Mouse (Mus musculus) heart, embryonic 15.5 days (tissue): ENCODE results near the gene Ntn3. TPM values are rescaled to one million over a fixed set of nuclear protein-coding genes. Genes with fewer than 3 reads are reported as not detected.
A peak's percentile ranks its signal among the peaks of the same experiment; 100 is the strongest.

Source experiments
- ATAC-seq: fragments of 200-750 bp; cut with Nextera tagmentation; replicated peaks from 2 replicates; pipeline ENCODE4 v1.8.0; 2017; ENCODE audit warnings: low read depth, moderate TSS enrichment; ENCODE audit not compliant: insufficient number of reproducible peaks, insufficient read depth, low FRiP score
- H3K27ac ChIP-seq: fragments of 300-500 bp; sonication (generic); 2 replicates; pipeline ENCODE4 v1.5.1; 2015; ENCODE audit warnings: mild to moderate bottlenecking, inconsistent platforms
- H3K27me3 ChIP-seq: fragments of 300-500 bp; sonication (generic); 2 replicates; pipeline ENCODE4 v1.6.1; 2015; ENCODE audit warnings: inconsistent platforms
- H3K36me3 ChIP-seq: fragments of 300-500 bp; sonication (generic); 2 replicates; pipeline ENCODE4 v1.6.1; 2015; ENCODE audit warnings: mild to moderate bottlenecking, inconsistent platforms
- H3K4me1 ChIP-seq: fragments of 300-500 bp; sonication (generic); replicated peaks from 2 replicates; pipeline ENCODE4 v1.6.1; 2015; ENCODE audit warnings: inconsistent platforms
- H3K4me2 ChIP-seq: fragments of 300-500 bp; sonication (generic); 2 replicates; pipeline ENCODE4 v1.6.1; 2015; ENCODE audit warnings: inconsistent platforms, mild to moderate bottlenecking, moderate library complexity
- H3K4me3 ChIP-seq: fragments of 300-500 bp; sonication (generic); 2 replicates; pipeline ENCODE4 v1.5.1; 2015; ENCODE audit warnings: mild to moderate bottlenecking, inconsistent platforms
- H3K9ac ChIP-seq: fragments of 300-500 bp; sonication (generic); 2 replicates; pipeline ENCODE4 v1.6.1; 2015; ENCODE audit warnings: mild to moderate bottlenecking, inconsistent platforms
- H3K9me3 ChIP-seq: fragments of 300-500 bp; sonication (generic); replicated peaks from 2 replicates; pipeline ENCODE4 v1.6.1; 2016; ENCODE audit warnings: inconsistent platforms
- WGBS: fragments of 180-500 bp; shearing (Covaris S2); methylation state at CpG from one replicate; pipeline ENCODE4 v1.1.7; 2015; ENCODE audit warnings: mixed read lengths; 5-methylcytosine and 5-hydroxymethylcytosine counted together
- polyA plus RNA-seq: library from polyadenylated mRNA; unstranded; fragments of >200 nt; fragmentation: Nextera tagmentation; extraction: Ambion mirVana; gene quantifications from 2 replicates; pipeline ENCODE4 v1.2.1, GENCODE M21; 2015

The Ntn3 gene
- polyA plus RNA-seq, 1 experiment from 2014 or later, result 1.9 TPM

GRCm38 (mm10) chr17:24226721-24227120, 17.4 kb upstream of the Ntn3 start:
- no peak for ATAC-seq
- H3K36me3 ChIP-seq, result peaks cover 81% of the 10 kb centered on the region
- H3K4me3 ChIP-seq, result no peak overlapping the region
- H3K27me3 ChIP-seq, result no peaks in the 10 kb centered on the region
- WGBS, result 92% methylated on average over 8 of the region's 8 CpGs
- no peak overlapping the region for H3K4me2 ChIP-seq
- H3K9me3 ChIP-seq, result no peaks in the 10 kb centered on the region
- H3K9ac ChIP-seq, result no peak overlapping the region
- H3K4me1 ChIP-seq, result no peaks in the 10 kb centered on the region
- no peak overlapping the region for H3K27ac ChIP-seq

- 85% methylated on average over 5 of the region's 5 CpGs for WGBS
- H3K9me3 ChIP-seq, result no peaks in the 10 kb centered on the region
- H3K36me3 ChIP-seq, result peaks cover 75% of the 10 kb centered on the region
- no peak for ATAC-seq
- no peak overlapping the region for H3K9ac ChIP-seq
- no peak overlapping the region for H3K27ac ChIP-seq
- H3K4me3 ChIP-seq, result no peak overlapping the region
- peaks cover 4% of the 10 kb centered on the region for H3K4me1 ChIP-seq
- H3K4me2 ChIP-seq, result no peak overlapping the region
- no peaks in the 10 kb centered on the region for H3K27me3 ChIP-seq
Measured at GRCm38 (mm10) chr17:24225851-24226250, 16.5 kb upstream of the Ntn3 start.

- H3K4me3 ChIP-seq, result no peak overlapping the region
- H3K36me3 ChIP-seq, result peaks cover 64% of the 10 kb centered on the region
- H3K4me1 ChIP-seq, result peaks cover 10% of the 10 kb centered on the region
- ATAC-seq, result no peak
- H3K4me2 ChIP-seq, result no peak overlapping the region
- no peaks in the 10 kb centered on the region for H3K9me3 ChIP-seq
- H3K9ac ChIP-seq, result no peak overlapping the region
- H3K27ac ChIP-seq, result no peak overlapping the region
- no peaks in the 10 kb centered on the region for H3K27me3 ChIP-seq
- 86% methylated on average over 10 of the region's 10 CpGs for WGBS
Measured at GRCm38 (mm10) chr17:24224741-24225140, 15.4 kb upstream of the Ntn3 start.

DNA sequence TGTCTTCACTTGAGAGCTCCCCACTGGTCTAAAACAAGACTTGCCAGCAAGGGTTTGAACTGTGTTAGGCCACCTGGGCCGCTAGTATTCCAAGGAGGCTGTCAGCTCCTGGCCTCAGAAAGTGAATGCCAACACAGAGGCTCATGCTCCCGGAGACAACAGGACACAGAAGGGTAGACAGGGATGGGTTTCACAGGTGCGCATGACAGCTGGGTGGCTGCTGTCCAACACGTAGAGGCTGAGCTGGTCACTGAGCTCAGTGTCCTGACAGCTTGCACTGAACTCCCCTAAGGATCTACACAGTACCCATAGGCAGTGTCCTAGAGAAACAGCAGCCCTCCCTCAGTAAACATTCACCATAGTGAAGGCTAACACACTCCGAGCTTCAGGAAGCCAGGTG, 14.2 kb upstream of the Ntn3 start:
- H3K27ac ChIP-seq, result no peak overlapping the region
- peaks cover 15% of the 10 kb centered on the region for H3K4me1 ChIP-seq
- no peak for ATAC-seq
- H3K27me3 ChIP-seq, result no peaks in the 10 kb centered on the region
- H3K9me3 ChIP-seq, result no peaks in the 10 kb centered on the region
- H3K9ac ChIP-seq, result no peak overlapping the region
- 78% methylated on average over 5 of the region's 5 CpGs for WGBS
- no peak overlapping the region for H3K4me2 ChIP-seq
- H3K4me3 ChIP-seq, result no peak overlapping the region
- H3K36me3 ChIP-seq, result peaks cover 54% of the 10 kb centered on the region

DNA sequence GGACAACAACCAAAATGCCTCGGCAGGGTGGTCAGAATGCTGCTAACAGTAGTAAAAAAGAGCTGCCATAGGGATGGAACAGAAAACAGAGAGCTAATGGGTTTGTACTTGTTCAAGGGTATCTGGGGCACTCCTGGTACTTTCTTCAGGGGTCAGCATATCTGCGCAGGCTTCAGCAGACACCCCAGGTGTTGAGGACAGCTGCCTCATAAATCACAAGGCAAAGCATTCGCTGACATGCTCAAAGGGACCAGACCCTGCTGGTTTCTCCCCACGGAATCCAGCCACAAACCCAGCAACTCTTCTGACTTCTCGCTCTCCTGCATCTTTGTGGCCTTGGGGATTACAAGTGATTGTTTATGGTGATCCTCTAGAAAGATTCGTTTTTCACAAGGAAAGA, 13.3 kb upstream of the Ntn3 start:
- no peak overlapping the region for H3K9ac ChIP-seq
- no peak for ATAC-seq
- no peak overlapping the region for H3K4me2 ChIP-seq
- H3K27ac ChIP-seq, result no peak overlapping the region
- H3K4me3 ChIP-seq, result no peak overlapping the region
- WGBS, result 74% methylated on average over 6 of the region's 6 CpGs
- no peaks in the 10 kb centered on the region for H3K9me3 ChIP-seq
- peaks cover 15% of the 10 kb centered on the region for H3K4me1 ChIP-seq
- H3K27me3 ChIP-seq, result no peaks in the 10 kb centered on the region
- peaks cover 47% of the 10 kb centered on the region for H3K36me3 ChIP-seq

- H3K4me3 ChIP-seq, result peak within 1 kb of the TSS; percentile 73
- peaks cover 15% of the 10 kb centered on the region for H3K4me1 ChIP-seq
- H3K9ac ChIP-seq, result peak within 1 kb of the TSS; percentile 70
- peak; percentile 90 for ATAC-seq
- H3K4me2 ChIP-seq, result peak within 1 kb of the TSS; percentile 82
- 2% methylated on average over 41 of the region's 41 CpGs for WGBS
- peaks cover 37% of the 10 kb centered on the region for H3K36me3 ChIP-seq
- no peaks in the 10 kb centered on the region for H3K27me3 ChIP-seq
- no peaks in the 10 kb centered on the region for H3K9me3 ChIP-seq
- peak within 1 kb of the TSS; percentile 49 for H3K27ac ChIP-seq
Measured at GRCm38 (mm10) chr17:24220435-24221411, 11.4 kb upstream of the Ntn3 start, which contains the start of gene Tedc2. TSS of gene Tedc2 (minus strand) at chr17:24220851.

GRCm38 (mm10) chr17:24216836-24217235, 7.5 kb upstream of the Ntn3 start:
- H3K9ac ChIP-seq, result no peak overlapping the region
- H3K4me3 ChIP-seq, result no peak overlapping the region
- H3K36me3 ChIP-seq, result peaks cover 14% of the 10 kb centered on the region
- 79% methylated on average over 4 of the region's 4 CpGs for WGBS
- H3K27me3 ChIP-seq, result peaks cover 8% of the 10 kb centered on the region; the same call in 1 of the 2 replicates
- no peak for ATAC-seq
- H3K4me2 ChIP-seq, result no peak overlapping the region
- no peaks in the 10 kb centered on the region for H3K9me3 ChIP-seq
- no peak overlapping the region for H3K27ac ChIP-seq
- H3K4me1 ChIP-seq, result peaks cover 20% of the 10 kb centered on the region

DNA sequence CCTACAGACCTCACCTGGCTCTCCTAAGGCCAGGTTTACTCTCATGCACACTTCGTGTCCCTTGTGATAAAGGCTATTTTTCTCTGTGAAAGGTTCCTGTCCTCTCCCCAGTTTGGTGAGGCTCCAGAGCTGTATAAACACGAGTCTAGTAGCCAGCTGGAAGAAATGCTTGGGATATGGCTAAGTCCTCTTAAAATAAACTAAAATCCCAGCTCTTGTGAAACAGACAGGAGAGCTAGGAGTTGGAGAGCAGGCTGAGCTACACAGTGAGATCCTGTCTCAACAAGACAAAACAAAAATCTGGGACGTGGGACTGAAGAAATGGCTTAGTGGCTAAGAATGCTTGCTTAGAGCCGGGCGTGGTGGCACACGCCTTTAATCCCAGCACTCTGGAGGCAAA, 3.9 kb upstream of the Ntn3 start:
- Histone ChIP-seq H3K27me3 (peaks cover 29% of the 10 kb centered on the region), H3K4me1 (peaks cover 32% of the 10 kb centered on the region), H3K9me3 (no peaks in the 10 kb centered on the region), H3K4me2 (no peak overlapping the region), H3K9ac (no peak overlapping the region), H3K4me3 (no peak overlapping the region), H3K27ac (no peak overlapping the region), H3K36me3 (peaks cover 14% of the 10 kb centered on the region)
- 77% methylated on average over 6 of the region's 6 CpGs for WGBS
- ATAC-seq, result no peak

DNA sequence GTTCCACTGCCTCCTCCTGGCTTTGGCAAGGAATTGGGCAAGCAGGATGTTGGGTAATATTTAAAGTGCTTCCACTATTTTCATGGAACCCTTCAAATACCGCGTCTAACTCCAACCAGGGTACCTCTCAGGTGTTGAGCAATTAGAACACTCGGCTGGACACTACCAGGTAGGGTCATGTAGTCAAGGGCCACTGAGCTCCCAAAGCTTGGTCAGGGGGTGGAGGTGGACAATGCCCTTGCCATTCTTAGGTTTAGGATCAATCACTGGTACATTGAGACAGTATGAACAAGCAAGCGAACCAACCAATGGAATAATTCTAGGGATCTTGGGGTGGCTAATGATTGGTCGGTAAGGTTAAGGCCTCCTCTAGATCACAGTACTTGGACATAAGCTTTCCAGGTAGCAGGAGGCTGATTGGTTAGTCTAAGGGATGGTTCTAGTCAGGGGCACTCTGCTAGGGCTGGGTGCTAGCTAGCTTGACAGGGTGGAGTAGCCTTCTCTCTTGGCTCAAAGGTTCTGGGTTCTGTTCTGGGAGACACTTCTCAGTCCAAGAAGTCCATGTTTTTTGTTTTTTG, 3.2 kb upstream of the Ntn3 start:
- peaks cover 38% of the 10 kb centered on the region for H3K4me1 ChIP-seq
- H3K27ac ChIP-seq, result no peak overlapping the region
- no peaks in the 10 kb centered on the region for H3K9me3 ChIP-seq
- peak overlapping the region; percentile 90 for H3K4me2 ChIP-seq
- H3K36me3 ChIP-seq, result peaks cover 12% of the 10 kb centered on the region
- no peak overlapping the region for H3K9ac ChIP-seq
- peak overlapping the region; percentile 50 for H3K4me3 ChIP-seq
- peaks cover 35% of the 10 kb centered on the region for H3K27me3 ChIP-seq
- WGBS, result 30% methylated on average over 5 of the region's 5 CpGs
- no peak for ATAC-seq

GRCm38 (mm10) chr17:24211631-24212440, 2.5 kb upstream of the Ntn3 start:
- Histone ChIP-seq H3K4me3 (peak overlapping the region; percentile 50), H3K9ac (peak overlapping the region; percentile 66), H3K27me3 (peaks cover 42% of the 10 kb centered on the region), H3K4me1 (peaks cover 44% of the 10 kb centered on the region), H3K4me2 (peak overlapping the region; percentile 90), H3K27ac (0 out of 2 replicates have a peak overlapping the region, but pooled peaks have one; percentile 8), H3K36me3 (peaks cover 10% of the 10 kb centered on the region), H3K9me3 (no peaks in the 10 kb centered on the region)
- no peak for ATAC-seq
- 3% methylated on average over 37 of the region's 37 CpGs for WGBS

GRCm38 (mm10) chr17:24210591-24210990, 1.3 kb upstream of the Ntn3 start:
- no peak for ATAC-seq
- Histone ChIP-seq H3K4me2 (no peak overlapping the region), H3K27ac (no peak overlapping the region), H3K9ac (no peak overlapping the region), H3K9me3 (no peaks in the 10 kb centered on the region), H3K36me3 (peaks cover 4% of the 10 kb centered on the region), H3K4me1 (peaks cover 57% of the 10 kb centered on the region), H3K27me3 (peaks cover 51% of the 10 kb centered on the region), H3K4me3 (no peak overlapping the region)
- WGBS, result 71% methylated on average over 3 of the region's 3 CpGs
